Mouse (Mus musculus) lung, adult 2 months (tissue): Measurements from ENCODE around the gene Scrn3.

Experiments
- CTCF ChIP-seq: fragments of 200-500 bp; IDR thresholded peaks from 2 replicates; pipeline ENCODE4 v1.5.1; 2011; ENCODE audit warnings: mild to moderate bottlenecking, low read length, control low read depth; ENCODE audit not compliant: insufficient read depth
- POLR2A ChIP-seq: fragments of 200-500 bp; IDR thresholded peaks from 2 replicates; pipeline ENCODE4 v1.6.1; 2011; ENCODE audit warnings: low read depth, mild to moderate bottlenecking, control low read depth, low read length, borderline replicate concordance; ENCODE audit errors: extremely low read depth

DNA sequence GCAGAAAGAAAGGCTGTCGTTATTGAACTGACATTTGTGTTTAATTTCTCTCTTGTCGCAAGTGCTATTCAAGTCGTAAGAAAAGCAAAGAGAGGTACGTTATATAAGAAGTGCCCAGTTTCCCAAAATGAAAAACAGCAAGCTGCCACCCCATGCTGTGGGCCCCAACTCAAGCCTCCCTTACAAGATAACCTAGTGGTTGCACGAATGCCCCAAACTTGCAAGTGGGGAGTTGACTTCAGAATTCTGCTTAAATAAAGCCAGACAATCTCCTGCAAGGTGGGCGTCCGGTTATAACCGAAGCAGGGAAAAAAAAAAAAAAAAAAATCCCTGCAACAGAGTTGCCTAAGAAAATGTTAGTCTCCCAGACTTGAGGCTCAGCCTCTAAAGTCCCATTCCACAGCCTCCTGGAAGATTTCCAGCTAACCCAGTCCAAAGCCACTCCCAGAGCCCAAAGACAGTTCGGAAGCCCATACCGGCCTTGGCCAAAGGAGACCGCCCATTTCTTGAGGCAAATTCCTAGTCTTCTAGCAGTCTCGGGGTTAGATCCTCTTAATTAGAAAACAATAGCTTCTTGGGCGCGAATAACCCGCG, 49.1 kb upstream of the Scrn3 start:
- TF ChIP-seq POLR2A = no peak
- TF ChIP-seq CTCF = no peak
